Mouse (Mus musculus): ENCODE data around the gene 5530401A14Rik. TPM values are rescaled to one million over a fixed set of nuclear protein-coding genes. Genes with fewer than 3 reads are reported as not detected.

Gene 5530401A14Rik
- 1.2 TPM in 2 replicates for polyA plus RNA-seq (2015; fragmentation: Nextera tagmentation; extraction: Ambion mirVana)

DNA sequence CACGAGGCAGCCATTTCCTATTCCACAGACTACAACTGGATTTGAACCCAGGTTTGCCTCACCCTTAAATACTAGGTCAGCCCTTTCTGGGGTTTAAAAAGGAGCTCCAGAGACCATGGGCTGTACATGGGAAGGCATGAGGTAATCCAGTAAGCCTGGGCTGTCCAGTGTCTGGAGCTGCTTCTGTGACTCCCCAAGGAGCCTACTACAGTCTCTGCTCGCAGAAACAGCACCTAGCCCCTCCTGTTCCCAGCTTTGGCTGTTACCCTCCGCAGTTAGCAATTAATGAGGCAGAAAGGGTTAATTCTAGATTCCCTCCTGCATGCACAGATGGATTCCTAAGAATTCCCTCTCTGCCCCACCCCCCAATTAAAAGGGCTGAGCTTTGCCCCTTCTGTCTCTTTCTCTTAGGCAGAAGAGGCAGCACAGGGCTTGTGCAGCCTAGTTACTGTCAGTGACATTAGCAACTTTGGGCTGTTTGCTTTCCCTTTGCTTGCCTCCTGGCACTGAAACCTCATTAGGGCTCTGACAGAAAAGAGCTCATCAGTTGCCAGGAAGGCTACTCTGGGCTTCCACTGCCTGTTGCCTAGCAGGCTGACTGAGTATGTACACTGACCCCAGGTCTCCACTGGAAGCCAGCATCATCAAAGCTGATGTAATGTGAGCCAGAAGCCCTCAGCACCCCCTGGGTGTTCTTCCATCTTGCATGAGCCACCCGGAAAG lies at the start of gene 5530401A14Rik:
5530401A14Rik (plus strand) TSS at position 424 of the 723 bp plus-strand sequence.
- Histone ChIP-seq H3K4me1 (peaks cover 19% of the 10 kb centered on the region), H3K4me3 (replicated peaks) (no peak within 1 kb of the TSS), H3K36me3 (no peaks in the 10 kb centered on the region), H3K9me3 (replicated peaks) (no peaks in the 10 kb centered on the region), H3K4me2 (no peak within 1 kb of the TSS), H3K9ac (replicated peaks) (no peak within 1 kb of the TSS), H3K27me3 (replicated peaks) (no peaks in the 10 kb centered on the region), H3K27ac (replicated peaks) (peak within 1 kb of the TSS; percentile 58; the same call in 1 of the 2 replicates)
- 32% methylated on average over 4 of the region's 4 CpGs for WGBS
- peak; percentile 66; the same call in 1 of the 2 replicates for ATAC-seq (ENCODE audit: low FRiP score)

DNA sequence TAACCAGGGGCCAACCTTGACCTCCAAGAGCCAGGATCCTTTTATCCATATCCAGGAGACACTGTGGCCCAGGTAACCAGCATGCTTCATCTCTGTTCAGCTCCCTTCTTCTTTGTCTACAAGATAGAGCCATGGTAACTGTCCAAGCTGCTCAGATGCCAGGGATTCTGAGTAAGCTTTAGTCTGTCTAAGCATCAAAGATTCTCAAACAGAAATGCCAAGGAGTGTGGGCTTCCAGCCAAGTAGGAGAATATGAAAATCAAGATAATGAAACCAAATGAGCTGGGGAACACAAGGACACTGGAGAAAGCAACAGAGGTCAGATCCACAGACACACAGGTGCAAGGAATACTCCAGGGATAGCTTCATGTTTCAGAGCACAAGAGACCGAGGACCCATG lies 45.7 kb upstream of the 5530401A14Rik start:
- Histone ChIP-seq H3K4me3 (replicated peaks) (no peak overlapping the region), H3K4me2 (no peak overlapping the region), H3K4me1 (0 out of 2 replicates have a peak, but pooled peaks cover 7% of the 10 kb centered on the region), H3K27me3 (replicated peaks) (no peaks in the 10 kb centered on the region), H3K9me3 (replicated peaks) (no peaks in the 10 kb centered on the region), H3K9ac (replicated peaks) (no peak overlapping the region), H3K27ac (replicated peaks) (no peak overlapping the region), H3K36me3 (no peaks in the 10 kb centered on the region)
- ATAC-seq (ENCODE audit: low FRiP score), result no peak
- WGBS, result 81% methylated on average over 1 of the region's 1 CpGs

DNA sequence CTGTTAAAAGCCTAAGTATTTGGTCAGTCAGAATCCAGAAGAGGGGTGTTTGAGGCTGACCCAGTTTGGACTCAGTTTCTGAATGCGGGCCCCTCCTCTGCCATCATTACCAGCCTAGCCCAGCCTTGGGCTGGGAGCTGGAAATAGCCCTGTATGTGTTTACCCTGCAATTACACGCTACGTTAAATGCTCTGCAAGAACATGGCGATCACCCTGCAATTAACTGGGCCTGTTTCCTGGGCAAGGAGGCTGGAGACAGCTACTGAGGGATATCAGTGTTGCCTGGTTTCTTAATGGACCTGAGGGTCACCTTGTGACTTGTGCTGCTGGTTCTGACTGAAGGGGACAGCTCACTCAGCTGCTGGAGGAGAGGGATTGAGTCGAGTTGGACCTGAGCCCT lies 43.9 kb upstream of the 5530401A14Rik start:
- 31% methylated on average over 5 of the region's 5 CpGs for WGBS
- H3K36me3 ChIP-seq, result no peaks in the 10 kb centered on the region
- H3K4me2 ChIP-seq, result no peak overlapping the region
- no peak overlapping the region for H3K9ac ChIP-seq (replicated peaks)
- no peaks in the 10 kb centered on the region for H3K9me3 ChIP-seq (replicated peaks)
- ATAC-seq (ENCODE audit: low FRiP score), result no peak
- no peak overlapping the region for H3K27ac ChIP-seq (replicated peaks)
- no peaks in the 10 kb centered on the region for H3K27me3 ChIP-seq (replicated peaks)
- 0 out of 2 replicates have a peak, but pooled peaks cover 7% of the 10 kb centered on the region for H3K4me1 ChIP-seq
- H3K4me3 ChIP-seq (replicated peaks), result no peak overlapping the region

DNA sequence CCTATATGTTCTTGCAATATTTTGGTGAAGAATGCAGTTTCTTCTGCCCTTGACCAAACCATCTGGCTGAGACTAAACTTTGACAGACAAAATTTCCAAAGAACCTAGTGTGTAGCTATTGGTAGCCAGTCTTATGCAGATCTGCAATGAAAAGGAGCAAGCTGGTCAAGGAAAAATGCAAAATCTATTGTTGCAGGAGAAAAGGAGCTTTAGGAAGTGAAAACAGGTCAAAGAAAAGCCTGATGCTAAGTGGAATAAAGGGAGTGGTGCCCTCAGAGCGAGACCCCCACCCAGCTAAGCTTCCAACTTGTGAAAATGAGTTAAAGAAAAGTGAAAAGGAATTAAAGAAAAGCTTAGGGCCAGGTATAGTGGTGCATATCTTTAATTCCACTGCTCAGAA lies 28.1 kb upstream of the 5530401A14Rik start:
- no peaks in the 10 kb centered on the region for H3K9me3 ChIP-seq (replicated peaks)
- no peak overlapping the region for H3K4me3 ChIP-seq (replicated peaks)
- ATAC-seq (ENCODE audit: low FRiP score), result no peak
- WGBS, result 76% methylated on average over 1 of the region's 1 CpGs
- no peaks in the 10 kb centered on the region for H3K27me3 ChIP-seq (replicated peaks)
- H3K9ac ChIP-seq (replicated peaks), result no peak overlapping the region
- H3K36me3 ChIP-seq, result no peaks in the 10 kb centered on the region
- H3K27ac ChIP-seq (replicated peaks), result no peak overlapping the region
- 0 out of 2 replicates have a peak, but pooled peaks cover 3% of the 10 kb centered on the region for H3K4me1 ChIP-seq
- H3K4me2 ChIP-seq, result no peak overlapping the region

DNA sequence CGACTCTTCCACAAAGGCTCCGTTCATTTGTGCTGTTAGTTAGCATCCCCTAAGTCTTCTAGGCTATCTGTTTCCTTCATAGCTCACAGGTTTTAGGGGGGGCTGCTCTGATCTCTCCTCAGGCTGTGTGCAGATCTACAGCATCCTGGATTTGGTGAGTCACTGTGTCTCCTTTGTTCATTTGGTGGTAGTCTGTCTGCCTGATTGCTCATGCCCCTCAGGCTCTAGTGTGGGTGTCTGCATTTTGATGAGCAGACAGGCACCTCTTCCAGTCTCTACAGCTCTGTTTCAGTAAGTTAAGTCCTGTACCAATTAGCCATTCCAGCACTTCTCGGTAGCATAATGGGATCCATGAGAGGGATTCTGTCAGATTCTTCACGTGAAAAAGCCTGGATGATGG lies 22.0 kb upstream of the 5530401A14Rik start:
- H3K27ac ChIP-seq (replicated peaks), result no peak overlapping the region
- H3K4me2 ChIP-seq, result no peak overlapping the region
- H3K36me3 ChIP-seq, result no peaks in the 10 kb centered on the region
- no peaks in the 10 kb centered on the region for H3K9me3 ChIP-seq (replicated peaks)
- H3K4me1 ChIP-seq, result no peaks in the 10 kb centered on the region
- H3K9ac ChIP-seq (replicated peaks), result no peak overlapping the region
- WGBS, result 63% methylated on average over 4 of the region's 4 CpGs
- no peak for ATAC-seq (ENCODE audit: low FRiP score)
- no peak overlapping the region for H3K4me3 ChIP-seq (replicated peaks)
- H3K27me3 ChIP-seq (replicated peaks), result no peaks in the 10 kb centered on the region

DNA sequence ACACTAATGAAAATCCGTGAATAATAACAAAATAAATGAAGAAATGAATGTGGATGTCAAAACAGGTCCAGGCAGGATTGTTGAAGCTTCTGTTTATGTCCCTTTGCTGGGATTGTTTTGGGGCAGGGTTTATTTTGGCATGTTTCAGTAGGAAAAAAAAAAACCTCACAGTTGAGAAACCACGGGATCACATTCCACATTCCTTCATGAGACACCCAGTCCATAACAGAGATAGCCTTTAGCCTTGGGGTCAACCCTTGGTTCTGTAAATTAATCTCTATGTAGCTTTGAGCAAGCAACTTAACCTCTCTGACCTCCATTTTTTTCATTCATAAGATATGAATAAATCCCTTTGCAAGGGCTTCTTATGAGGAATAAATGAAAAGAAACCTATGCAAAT lies 19.5 kb upstream of the 5530401A14Rik start:
- H3K36me3 ChIP-seq, result no peaks in the 10 kb centered on the region
- no peaks in the 10 kb centered on the region for H3K9me3 ChIP-seq (replicated peaks)
- H3K27ac ChIP-seq (replicated peaks), result no peak overlapping the region
- H3K9ac ChIP-seq (replicated peaks), result no peak overlapping the region
- no peak for ATAC-seq (ENCODE audit: low FRiP score)
- H3K4me1 ChIP-seq, result no peaks in the 10 kb centered on the region
- H3K27me3 ChIP-seq (replicated peaks), result no peaks in the 10 kb centered on the region
- WGBS, result 70% methylated on average over 2 of the region's 2 CpGs
- no peak overlapping the region for H3K4me3 ChIP-seq (replicated peaks)
- no peak overlapping the region for H3K4me2 ChIP-seq

DNA sequence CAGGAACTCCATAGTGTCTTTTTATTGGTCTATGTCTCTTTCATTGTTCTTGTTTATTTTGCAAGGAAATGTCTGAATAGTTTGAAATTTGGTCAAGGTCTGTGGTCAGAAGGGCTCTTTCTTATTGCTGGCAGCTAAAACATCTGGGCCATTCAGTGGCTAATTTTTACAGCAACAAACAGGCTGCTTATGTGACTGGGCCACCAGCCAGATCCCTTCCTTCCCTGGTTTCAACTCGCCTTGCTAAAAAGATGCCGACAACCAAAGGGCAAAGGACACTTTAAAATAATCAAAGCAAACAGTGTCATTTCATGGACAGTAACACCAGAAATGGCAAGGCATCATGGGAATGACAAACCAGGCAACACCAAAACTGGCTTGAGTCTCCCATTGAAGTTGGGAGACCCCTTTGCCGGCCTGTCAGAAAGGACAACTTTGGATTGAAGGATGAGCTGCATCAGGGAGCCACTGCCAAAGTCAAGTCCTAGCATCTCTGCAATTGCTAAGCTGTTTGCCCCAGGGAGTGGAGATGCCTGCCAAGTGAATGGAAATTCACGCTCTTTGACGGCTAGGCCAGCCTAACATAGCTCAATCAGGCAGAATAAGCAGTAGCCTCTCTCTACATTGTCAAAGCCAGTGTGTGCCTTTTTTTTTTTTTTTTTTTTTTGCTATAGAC lies 15.3 kb upstream of the 5530401A14Rik start:
- Histone ChIP-seq H3K9ac (replicated peaks) (no peak overlapping the region), H3K27ac (replicated peaks) (peak overlapping the region; percentile 33; the same call in 1 of the 2 replicates), H3K4me3 (replicated peaks) (no peak overlapping the region), H3K4me1 (no peaks in the 10 kb centered on the region), H3K4me2 (no peak overlapping the region), H3K9me3 (replicated peaks) (no peaks in the 10 kb centered on the region), H3K27me3 (replicated peaks) (no peaks in the 10 kb centered on the region), H3K36me3 (no peaks in the 10 kb centered on the region)
- 50% methylated on average over 5 of the region's 5 CpGs for WGBS
- ATAC-seq (ENCODE audit: low FRiP score), result no peak; the same call in 1 of the 2 replicates

DNA sequence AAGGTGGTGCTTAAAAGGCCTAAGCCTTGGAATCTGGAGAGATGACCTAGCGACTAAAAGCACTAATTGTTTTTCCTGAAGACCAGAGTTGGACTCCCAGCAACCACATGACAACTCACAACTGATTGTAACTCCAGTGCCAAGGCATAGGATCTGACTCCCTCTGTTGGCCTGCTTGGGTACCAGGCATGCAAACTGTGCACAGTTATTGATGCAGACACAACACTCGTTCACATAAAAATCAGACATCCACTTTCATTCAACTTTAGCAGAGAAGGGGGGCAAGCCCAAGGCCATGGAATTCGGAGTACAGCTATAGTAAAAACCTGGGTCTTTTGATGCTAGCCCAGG lies 14.8 kb upstream of the 5530401A14Rik start:
- no peak overlapping the region for H3K27ac ChIP-seq (replicated peaks)
- peaks cover 2% of the 10 kb centered on the region; the same call in 1 of the 2 replicates for H3K4me1 ChIP-seq
- no peak overlapping the region for H3K9ac ChIP-seq (replicated peaks)
- H3K27me3 ChIP-seq (replicated peaks), result no peaks in the 10 kb centered on the region
- H3K9me3 ChIP-seq (replicated peaks), result no peaks in the 10 kb centered on the region
- WGBS, result 78% methylated on average over 3 of the region's 3 CpGs
- H3K4me3 ChIP-seq (replicated peaks), result no peak overlapping the region
- ATAC-seq (ENCODE audit: low FRiP score), result no peak
- no peaks in the 10 kb centered on the region for H3K36me3 ChIP-seq
- H3K4me2 ChIP-seq, result no peak overlapping the region

DNA sequence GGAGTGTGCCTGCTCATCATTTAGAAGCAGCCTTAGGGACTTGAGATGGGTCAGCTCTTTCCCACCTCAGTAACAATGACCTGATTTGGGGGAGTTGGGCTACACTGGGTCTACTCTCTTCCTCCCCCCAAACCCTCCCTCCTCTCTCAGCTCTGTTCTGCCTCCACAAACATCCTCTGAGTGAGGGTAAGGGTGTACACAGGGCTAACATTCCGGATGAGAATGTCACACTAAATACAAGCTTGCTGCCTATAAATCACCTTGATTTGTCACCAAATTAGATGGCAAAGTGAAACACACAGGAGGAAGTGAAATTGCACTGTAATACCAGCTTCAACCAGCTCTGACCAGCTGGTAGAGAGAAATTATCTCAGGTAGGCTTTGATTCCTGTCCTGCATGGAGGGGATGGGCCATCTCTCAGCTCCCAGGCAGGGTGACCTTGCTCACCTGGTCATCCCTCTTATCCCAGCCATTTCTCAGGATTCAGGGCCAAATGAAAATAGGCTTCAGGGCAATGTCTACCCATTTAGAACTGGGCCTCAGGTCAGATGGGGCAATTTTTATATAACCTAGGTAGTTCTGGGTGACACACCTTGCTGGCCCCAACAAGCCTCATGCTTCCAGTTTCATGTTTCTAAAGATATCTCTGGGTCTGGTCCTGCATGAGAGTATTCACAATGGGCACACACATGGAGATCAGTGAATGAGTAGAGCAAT lies 12.5 kb upstream of the 5530401A14Rik start:
- no peak overlapping the region for H3K9ac ChIP-seq (replicated peaks)
- no peaks in the 10 kb centered on the region for H3K9me3 ChIP-seq (replicated peaks)
- H3K4me2 ChIP-seq, result no peak overlapping the region
- ATAC-seq (ENCODE audit: low FRiP score), result no peak
- H3K27me3 ChIP-seq (replicated peaks), result no peaks in the 10 kb centered on the region
- no peaks in the 10 kb centered on the region for H3K36me3 ChIP-seq
- H3K4me3 ChIP-seq (replicated peaks), result no peak overlapping the region
- 39% methylated on average over 1 of the region's 1 CpGs for WGBS
- H3K4me1 ChIP-seq, result peaks cover 4% of the 10 kb centered on the region; the same call in 1 of the 2 replicates
- no peak overlapping the region for H3K27ac ChIP-seq (replicated peaks)

DNA sequence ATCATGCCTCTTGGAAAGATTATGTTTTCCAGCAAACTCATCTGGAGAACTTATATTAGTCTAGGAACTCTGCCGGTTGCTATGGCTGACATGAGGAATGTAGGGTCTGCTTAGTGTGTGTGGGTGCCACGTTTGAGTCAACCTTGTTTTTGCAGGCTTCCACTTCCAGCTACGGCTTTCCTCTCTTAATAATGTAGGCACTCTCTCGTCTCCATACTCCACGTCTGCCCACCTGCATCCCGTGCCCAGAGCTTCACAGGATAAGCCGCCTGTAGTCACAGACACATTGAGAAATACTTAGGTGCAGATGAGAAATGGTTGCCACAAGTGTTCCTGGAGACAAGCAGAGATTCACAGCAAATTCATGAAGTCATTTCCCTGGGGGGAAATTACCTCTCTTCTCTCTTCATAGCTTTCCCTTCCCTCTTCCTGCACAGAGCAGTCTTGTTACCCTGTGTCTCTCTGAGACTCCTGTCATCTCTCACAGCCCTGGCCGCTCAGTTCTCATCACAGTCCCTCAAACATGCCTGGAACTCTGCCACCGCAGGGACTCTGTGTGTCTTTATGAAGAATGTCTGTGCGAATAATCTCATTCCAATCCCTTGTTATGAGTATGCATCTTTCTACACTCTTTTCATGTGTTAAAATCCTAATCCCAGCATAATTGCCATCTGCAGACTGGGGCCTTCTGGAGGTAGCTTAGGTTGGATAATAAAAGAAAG lies 5.3 kb downstream of the 5530401A14Rik start:
- H3K9ac ChIP-seq (replicated peaks), result no peak overlapping the region
- WGBS, result 68% methylated on average over 10 of the region's 10 CpGs
- H3K27ac ChIP-seq (replicated peaks), result no peak overlapping the region
- no peak for ATAC-seq (ENCODE audit: low FRiP score)
- H3K27me3 ChIP-seq (replicated peaks), result no peaks in the 10 kb centered on the region
- no peak overlapping the region for H3K4me2 ChIP-seq
- H3K4me1 ChIP-seq, result peaks cover 11% of the 10 kb centered on the region
- H3K36me3 ChIP-seq, result no peaks in the 10 kb centered on the region
- H3K4me3 ChIP-seq (replicated peaks), result no peak overlapping the region
- H3K9me3 ChIP-seq (replicated peaks), result no peaks in the 10 kb centered on the region

DNA sequence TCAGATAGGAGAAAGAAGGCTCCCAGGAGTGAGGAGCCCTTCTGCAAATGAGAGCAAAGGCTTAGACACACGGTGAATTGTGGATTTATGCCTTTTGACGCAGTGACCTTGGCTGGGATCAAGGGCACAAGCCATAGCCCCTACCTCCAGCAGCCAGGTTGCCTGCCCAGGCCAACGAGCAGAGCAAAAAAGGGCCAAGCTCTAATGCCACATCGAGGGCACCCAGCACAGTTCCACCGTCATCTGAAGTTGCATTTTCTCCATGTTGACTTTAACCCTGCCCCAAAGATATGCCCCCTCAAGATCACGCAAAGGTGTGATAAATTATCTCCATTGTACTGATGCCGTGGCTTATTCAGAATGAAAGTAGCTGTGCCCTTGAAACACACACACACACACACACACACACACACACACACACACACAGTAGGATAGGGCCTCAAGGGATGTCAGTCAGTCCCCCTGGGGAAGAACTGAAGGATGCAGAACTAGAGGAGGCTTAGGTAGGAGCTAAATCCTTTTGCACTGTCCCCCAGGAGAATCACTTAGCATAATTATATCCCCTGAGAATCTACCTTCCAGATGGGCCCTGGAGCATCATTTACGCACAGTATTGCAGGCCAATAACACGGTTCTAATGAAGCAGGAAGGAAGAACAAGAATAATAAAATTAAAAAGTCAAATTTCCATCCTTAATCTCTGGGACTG lies 11.2 kb downstream of the 5530401A14Rik start:
- 0 out of 2 replicates have a peak, but pooled peaks cover 6% of the 10 kb centered on the region for H3K4me1 ChIP-seq
- H3K4me3 ChIP-seq (replicated peaks), result no peak overlapping the region
- no peaks in the 10 kb centered on the region for H3K27me3 ChIP-seq (replicated peaks)
- H3K9me3 ChIP-seq (replicated peaks), result no peaks in the 10 kb centered on the region
- ATAC-seq (ENCODE audit: low FRiP score), result no peak
- no peak overlapping the region for H3K9ac ChIP-seq (replicated peaks)
- no peaks in the 10 kb centered on the region for H3K36me3 ChIP-seq
- H3K27ac ChIP-seq (replicated peaks), result no peak overlapping the region
- no peak overlapping the region for H3K4me2 ChIP-seq
- 52% methylated on average over 9 of the region's 9 CpGs for WGBS
